Mouse (Mus musculus) CH12.LX (cell line): Measurements from ENCODE around the gene Enpp7.

Source experiments
- CTCF ChIP-seq, 2 experiments: IDR thresholded peaks in 1 of 2; conservative IDR thresholded peaks in 1 of 2; 2 replicates each; pipeline ENCODE4 v1.5.1; 2011 to 2012; ENCODE audit warnings: low read depth in 2 of 2, low read length in 2 of 2, improper control_type of control experiment in 1 of 2, inconsistent platforms in 1 of 2, mild to moderate bottlenecking in 1 of 2, moderate library complexity in 1 of 2
- ELF1 ChIP-seq: IDR thresholded peaks from 2 replicates; pipeline ENCODE4 v1.6.1; 2014; ENCODE audit warnings: low read depth, mild to moderate bottlenecking, inconsistent platforms, low read length, improper control_type of control experiment
- MEF2A ChIP-seq: IDR thresholded peaks from 2 replicates; pipeline ENCODE4 v1.6.1; 2014; ENCODE audit warnings: low read depth, mild to moderate bottlenecking, inconsistent platforms, low read length, improper control_type of control experiment, borderline replicate concordance
- USF1 ChIP-seq: IDR thresholded peaks from 2 replicates; pipeline ENCODE4 v1.6.1; 2014; ENCODE audit warnings: low read depth, mild to moderate bottlenecking, inconsistent platforms, low read length, improper control_type of control experiment

GRCm38 (mm10) chr11:118955016-118955415 is 33.0 kb upstream of the Enpp7 start:
- TF ChIP-seq USF1 (no peak), CTCF (conservative IDR thresholded peaks at IDR 0.05 in 1 of 2, IDR thresholded peaks at IDR 0.05 in 1 of 2; ENCODE audit: low read depth in 2 of 2, low read length in 2 of 2) (no peak), MEF2A (no peak), ELF1 (no peak)
